Mouse (Mus musculus) kidney, postnatal 0 days (tissue): Measurements from ENCODE around the gene Ntrk2. TPM values are rescaled to one million over a fixed set of nuclear protein-coding genes. Genes with fewer than 3 reads are reported as not detected.

Experiments
- ATAC-seq: fragments of 200-750 bp; cut with Nextera tagmentation; replicated peaks from 2 replicates; pipeline ENCODE4 v1.8.0; 2017; ENCODE audit warnings: low read depth, moderate number of reproducible peaks, moderate TSS enrichment, moderate library complexity; ENCODE audit not compliant: low FRiP score
- DNase-seq: peaks from one replicate; pipeline ENCODE4 v3.0.0-alpha.2; 2016; ENCODE audit warnings: low spot score
- H3K27ac ChIP-seq: fragments of 300-500 bp; sonication (generic); 2 replicates; pipeline ENCODE4 v1.5.1; 2014; ENCODE audit warnings: mild to moderate bottlenecking
- H3K27me3 ChIP-seq: fragments of 300-500 bp; sonication (generic); 2 replicates; pipeline ENCODE4 v1.6.1; 2014; ENCODE audit warnings: low read length, mixed read lengths; ENCODE audit not compliant: insufficient read depth
- H3K36me3 ChIP-seq: fragments of 300-500 bp; sonication (generic); 2 replicates; pipeline ENCODE4 v1.6.1; 2014; ENCODE audit warnings: low read length, mixed read lengths; ENCODE audit not compliant: insufficient read depth
- H3K4me1 ChIP-seq: fragments of 300-500 bp; sonication (generic); replicated peaks from 2 replicates; pipeline ENCODE4 v1.6.1; 2014; ENCODE audit warnings: antibody characterized with exemption, low read length, mixed read lengths; ENCODE audit not compliant: insufficient read depth
- H3K4me2 ChIP-seq: fragments of 300-500 bp; sonication (generic); 2 replicates; pipeline ENCODE4 v1.6.1; 2014; ENCODE audit warnings: mild to moderate bottlenecking, low read length, moderate library complexity, mixed read lengths
- H3K4me3 ChIP-seq: fragments of 300-500 bp; sonication (generic); replicated peaks from 2 replicates; pipeline ENCODE4 v1.5.1; 2014; ENCODE audit warnings: low read depth, low read length
- H3K9ac ChIP-seq: fragments of 300-500 bp; sonication (generic); 2 replicates; pipeline ENCODE4 v1.6.1; 2014; ENCODE audit warnings: low read depth, low read length
- H3K9me3 ChIP-seq: fragments of 300-500 bp; sonication (generic); replicated peaks from 2 replicates; pipeline ENCODE4 v1.6.1; 2016; ENCODE audit warnings: low read length, inconsistent platforms, mixed read lengths
- CTCF ChIP-seq: IDR thresholded peaks from 2 replicates; pipeline ENCODE4 v1.5.1; 2016; ENCODE audit warnings: antibody characterized with exemption, low read depth, mild to moderate bottlenecking, moderate library complexity
- WGBS: fragments of 180-500 bp; shearing (Covaris S2); extraction: QIAGEN DNeasy Blood & Tissue Kit; methylation state at CpG from one replicate; pipeline ENCODE4 v1.1.7; 2014; 5-methylcytosine and 5-hydroxymethylcytosine counted together
- polyA plus RNA-seq: library from polyadenylated mRNA; unstranded; fragments of >200 nt; fragmentation: Nextera tagmentation; extraction: Ambion mirVana; gene quantifications from 2 replicates; pipeline ENCODE4 v1.2.1, GENCODE M21; 2015

Ntrk2 gene
- polyA plus RNA-seq, 1 experiment from 2014 or later, result 6.0 TPM

DNA sequence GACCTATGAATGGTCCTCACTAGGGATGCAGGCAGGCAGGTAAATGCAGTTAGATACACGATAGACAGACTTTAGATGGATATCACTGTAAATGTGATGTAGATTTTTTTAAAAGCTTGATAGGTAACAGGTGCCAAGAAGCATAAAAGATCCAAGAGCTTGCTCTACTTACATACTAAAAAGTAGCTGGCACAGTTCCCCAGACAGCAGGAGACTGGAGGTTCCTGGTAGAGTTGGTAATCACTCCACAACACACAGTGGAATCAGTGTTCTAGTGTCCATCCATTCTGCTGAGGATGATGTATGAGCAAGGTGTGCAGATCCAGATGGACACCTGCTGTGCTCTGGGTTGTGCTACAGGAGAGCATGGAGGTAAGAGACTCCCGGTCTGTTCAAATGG lies 93.0 kb downstream of the Ntrk2 start:
- H3K27ac ChIP-seq, result no peak overlapping the region
- H3K9ac ChIP-seq, result no peak overlapping the region
- no peak for ATAC-seq
- no peak overlapping the region for H3K4me3 ChIP-seq
- 90% methylated on average over 2 of the region's 2 CpGs for WGBS
- H3K36me3 ChIP-seq, result no peaks in the 10 kb centered on the region
- no peak for TF ChIP-seq CTCF
- no peaks in the 10 kb centered on the region for H3K4me1 ChIP-seq
- no peak for DNase-seq
- no peaks in the 10 kb centered on the region for H3K27me3 ChIP-seq
- H3K4me2 ChIP-seq, result no peak overlapping the region
- H3K9me3 ChIP-seq, result no peaks in the 10 kb centered on the region

DNA sequence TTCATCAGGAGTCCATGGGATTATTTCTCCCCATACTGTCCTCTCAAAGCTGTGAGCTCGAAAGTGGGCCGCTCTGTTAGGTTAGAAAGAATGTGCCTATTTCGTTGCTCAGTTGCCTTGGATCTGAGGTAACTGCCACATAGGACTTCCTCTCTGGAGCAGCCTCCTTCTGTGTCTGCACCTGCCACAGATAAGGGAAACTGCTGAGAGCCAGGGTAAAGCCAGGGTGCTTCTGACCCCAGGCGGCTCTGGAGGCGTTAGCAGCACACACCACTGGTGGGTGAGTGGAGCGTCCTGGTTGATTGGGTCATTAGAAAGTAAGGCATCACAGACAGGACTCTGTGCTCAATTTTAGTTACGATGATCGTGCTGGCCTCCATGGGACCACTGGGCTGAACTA lies 95.9 kb downstream of the Ntrk2 start:
- Histone ChIP-seq H3K36me3 (no peaks in the 10 kb centered on the region), H3K27me3 (no peaks in the 10 kb centered on the region), H3K4me3 (no peak overlapping the region), H3K9ac (no peak overlapping the region), H3K9me3 (no peaks in the 10 kb centered on the region), H3K4me1 (no peaks in the 10 kb centered on the region), H3K4me2 (no peak overlapping the region), H3K27ac (no peak overlapping the region)
- DNase-seq (no peak), ATAC-seq (no peak)
- no peak for TF ChIP-seq CTCF
- 77% methylated on average over 8 of the region's 8 CpGs for WGBS

DNA sequence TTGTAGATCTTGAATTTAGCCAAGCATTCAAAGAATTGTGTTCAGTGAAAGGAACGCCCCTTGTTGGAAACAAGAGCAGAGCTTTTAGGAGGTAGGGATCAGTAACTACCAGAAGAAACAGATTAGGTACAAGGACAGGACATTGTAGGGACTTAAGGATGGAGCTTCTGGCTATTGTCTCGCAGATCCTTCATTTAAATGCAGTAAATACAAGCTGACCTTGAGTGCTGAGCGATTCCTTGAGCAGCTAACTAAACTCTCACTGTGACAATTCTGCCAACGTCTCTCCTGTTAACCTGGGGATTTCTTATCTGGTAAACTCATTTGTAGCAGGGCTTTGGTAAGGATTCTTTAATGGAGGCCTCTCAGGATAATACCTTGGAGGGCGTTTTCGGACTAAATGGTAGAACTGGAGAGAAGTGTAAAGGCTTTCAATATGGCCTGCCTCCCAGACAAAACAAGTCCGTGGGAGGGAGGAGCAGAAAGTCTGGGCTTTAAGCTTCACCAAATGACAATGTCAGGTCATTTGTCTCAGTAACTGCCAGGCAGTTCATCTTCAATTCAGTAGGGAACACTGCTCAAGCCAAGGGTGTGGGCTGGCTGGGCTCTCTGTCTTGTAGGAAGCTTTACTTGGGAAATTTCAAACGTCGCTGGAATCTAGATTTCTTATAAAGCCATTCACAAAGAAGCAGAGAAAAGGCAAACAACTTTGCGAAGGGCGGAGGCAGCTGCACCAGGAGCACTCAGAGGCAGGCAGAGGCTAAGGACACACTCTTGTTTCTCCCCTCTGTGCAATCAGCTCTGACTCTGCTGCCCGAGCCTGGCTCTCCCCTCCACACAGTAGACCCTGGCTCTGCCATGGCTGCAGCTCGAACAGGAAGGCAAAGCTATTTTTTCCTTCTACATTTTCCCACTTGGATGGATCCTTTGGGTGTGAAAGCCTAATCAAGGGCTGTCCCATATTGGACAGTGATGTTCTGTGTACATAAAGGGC lies 98.7 kb downstream of the Ntrk2 start:
- Histone ChIP-seq H3K27me3 (no peaks in the 10 kb centered on the region), H3K9ac (no peak overlapping the region), H3K4me2 (no peak overlapping the region), H3K4me3 (no peak overlapping the region), H3K4me1 (no peaks in the 10 kb centered on the region), H3K9me3 (no peaks in the 10 kb centered on the region), H3K36me3 (no peaks in the 10 kb centered on the region), H3K27ac (no peak overlapping the region)
- ATAC-seq, result no peak
- WGBS, result 58% methylated on average over 13 of the region's 13 CpGs
- no peak for DNase-seq
- no peak for TF ChIP-seq CTCF

DNA sequence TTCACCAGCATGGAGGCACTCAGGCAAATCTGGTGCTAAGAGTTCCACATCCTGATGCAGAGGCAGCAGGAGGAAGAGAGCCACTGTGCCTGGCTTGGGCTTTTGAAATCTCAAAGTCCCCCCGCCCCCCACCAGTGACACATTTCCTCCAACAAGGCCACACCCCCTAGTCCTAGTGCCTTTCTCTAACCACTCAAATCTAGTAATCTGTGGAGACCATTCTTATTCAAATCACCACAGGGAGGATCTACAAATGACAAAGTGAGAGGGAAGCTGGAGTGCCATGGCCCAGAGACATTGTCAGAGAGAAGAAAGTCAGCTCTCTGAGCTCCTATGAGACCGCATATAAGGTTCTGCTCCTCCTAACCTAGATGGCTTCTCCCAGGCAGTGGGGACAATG lies 105.6 kb downstream of the Ntrk2 start:
- H3K4me2 ChIP-seq, result no peak overlapping the region
- no peak for DNase-seq
- H3K27ac ChIP-seq, result no peak overlapping the region
- no peaks in the 10 kb centered on the region for H3K4me1 ChIP-seq
- no peaks in the 10 kb centered on the region for H3K27me3 ChIP-seq
- no peak overlapping the region for H3K4me3 ChIP-seq
- ATAC-seq, result no peak
- TF ChIP-seq CTCF, result no peak
- WGBS, result 91% methylated on average over 2 of the region's 2 CpGs
- no peaks in the 10 kb centered on the region for H3K36me3 ChIP-seq
- no peaks in the 10 kb centered on the region for H3K9me3 ChIP-seq
- no peak overlapping the region for H3K9ac ChIP-seq

DNA sequence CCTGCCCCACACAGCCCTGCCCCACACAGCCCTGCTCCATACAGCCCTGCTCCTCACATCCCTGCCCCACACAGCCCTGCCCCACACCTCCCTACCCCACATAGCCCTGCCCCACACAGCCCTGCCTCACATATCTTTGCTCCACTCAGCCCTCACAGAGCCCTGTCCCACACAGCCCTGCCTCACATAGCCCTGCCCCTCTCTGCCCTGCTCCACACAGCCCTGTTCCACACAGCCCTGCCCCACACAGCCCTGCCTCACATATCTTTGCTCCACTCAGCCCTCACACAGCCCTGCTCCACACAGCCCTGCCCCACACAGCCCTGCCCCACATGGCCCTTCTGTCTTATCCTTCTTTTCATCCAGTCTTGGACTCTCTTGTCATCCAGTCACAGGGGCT lies 106.2 kb downstream of the Ntrk2 start:
- Histone ChIP-seq H3K36me3 (no peaks in the 10 kb centered on the region), H3K9ac (no peak overlapping the region), H3K9me3 (no peaks in the 10 kb centered on the region), H3K27ac (no peak overlapping the region), H3K4me3 (no peak overlapping the region), H3K4me1 (no peaks in the 10 kb centered on the region), H3K27me3 (no peaks in the 10 kb centered on the region), H3K4me2 (no peak overlapping the region)
- DNase-seq, result no peak
- ATAC-seq, result no peak
- TF ChIP-seq CTCF, result no peak

DNA sequence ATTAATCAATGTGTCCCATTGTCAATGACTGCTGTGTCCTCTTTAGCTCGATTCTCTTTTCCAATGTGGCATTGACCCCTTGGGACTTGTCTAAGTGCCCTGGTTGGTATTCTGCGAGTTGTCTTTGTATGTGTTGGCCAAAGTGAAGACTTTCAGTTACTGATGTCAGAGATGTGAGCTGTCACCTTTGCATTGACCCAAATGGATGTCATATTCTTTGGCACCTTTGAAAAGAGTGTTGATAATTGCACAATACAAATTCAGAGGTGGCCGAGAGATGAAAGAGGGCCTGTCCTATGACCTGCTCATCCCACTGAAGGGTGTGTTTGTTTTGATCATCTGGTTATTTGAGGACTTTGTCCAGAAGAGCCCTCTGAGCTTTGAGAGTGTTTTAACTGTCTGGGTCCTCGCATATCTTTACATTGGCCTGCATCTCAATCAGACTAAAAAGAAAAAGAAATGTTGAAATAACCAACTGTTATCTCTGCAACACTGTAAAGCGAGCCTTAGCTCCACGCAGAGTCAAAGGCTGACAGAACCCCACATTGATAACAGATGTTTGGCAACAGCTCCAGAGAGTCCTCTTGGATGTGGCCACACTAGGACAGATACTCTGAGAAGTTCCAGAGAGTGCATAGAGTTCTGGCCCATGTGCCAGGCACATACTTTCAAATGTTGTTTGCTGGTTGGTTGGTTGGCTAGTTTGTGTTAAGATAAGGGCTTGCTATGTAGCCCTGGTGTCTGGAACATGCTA lies 107.9 kb downstream of the Ntrk2 start:
- Histone ChIP-seq H3K4me1 (no peaks in the 10 kb centered on the region), H3K4me2 (no peak overlapping the region), H3K4me3 (no peak overlapping the region), H3K27ac (no peak overlapping the region), H3K9me3 (no peaks in the 10 kb centered on the region), H3K9ac (no peak overlapping the region), H3K27me3 (no peaks in the 10 kb centered on the region), H3K36me3 (no peaks in the 10 kb centered on the region)
- DNase-seq, result no peak
- ATAC-seq, result no peak
- 76% methylated on average over 6 of the region's 6 CpGs for WGBS
- no peak for TF ChIP-seq CTCF
